Mouse (Mus musculus) midbrain, postnatal 0 days (tissue): ENCODE measurements at regions not wholly inside any gene's neighbourhood (a gene's known extent, or its start where the extent isn't known, plus 50 kb on each side); places are given as distances from the start of the nearest gene placed in this dataset.

Experiments used
- ATAC-seq: fragments of 200-750 bp; cut with Nextera tagmentation; 2 replicates; pipeline ENCODE4 v1.8.0; 2017; ENCODE audit warnings: moderate number of reproducible peaks, mild to moderate bottlenecking, moderate TSS enrichment, moderate library complexity; ENCODE audit not compliant: low FRiP score
- DNase-seq: peaks from one replicate; pipeline ENCODE4 v3.0.0-alpha.2; 2015; ENCODE audit warnings: low spot score
- H3K27ac ChIP-seq: fragments of 300-500 bp; sonication (generic); 2 replicates; pipeline ENCODE4 v1.5.1; 2014; ENCODE audit warnings: low read depth, mild to moderate bottlenecking, low read length, mixed read lengths
- H3K27me3 ChIP-seq: fragments of 300-500 bp; sonication (generic); 2 replicates; pipeline ENCODE4 v1.6.1; 2014; ENCODE audit warnings: low read length, control low read depth, mixed read lengths; ENCODE audit not compliant: insufficient read depth
- H3K36me3 ChIP-seq: fragments of 300-500 bp; sonication (generic); 2 replicates; pipeline ENCODE4 v1.6.1; 2014; ENCODE audit warnings: low read length, control low read depth, mixed read lengths; ENCODE audit not compliant: insufficient read depth
- H3K4me1 ChIP-seq: fragments of 300-500 bp; sonication (generic); 2 replicates; pipeline ENCODE4 v1.6.1; 2014; ENCODE audit warnings: mild to moderate bottlenecking, control low read depth, antibody characterized with exemption, low read length, mixed read lengths; ENCODE audit not compliant: insufficient read depth
- H3K4me2 ChIP-seq: fragments of 300-500 bp; sonication (generic); 2 replicates; pipeline ENCODE4 v1.6.1; 2014; ENCODE audit warnings: low read depth, mild to moderate bottlenecking, low read length, mixed read lengths; ENCODE audit not compliant: poor library complexity, severe bottlenecking
- H3K4me3 ChIP-seq: fragments of 300-500 bp; sonication (generic); 2 replicates; pipeline ENCODE4 v1.5.1; 2014; ENCODE audit warnings: low read depth, mild to moderate bottlenecking, low read length, moderate library complexity
- H3K9ac ChIP-seq: fragments of 300-500 bp; sonication (generic); replicated peaks from 2 replicates; pipeline ENCODE4 v1.6.1; 2014; ENCODE audit warnings: mild to moderate bottlenecking, low read length, moderate library complexity, mixed read lengths; ENCODE audit not compliant: poor library complexity, severe bottlenecking
- H3K9me3 ChIP-seq: fragments of 300-500 bp; sonication (generic); 2 replicates; pipeline ENCODE4 v1.6.1; 2016; ENCODE audit warnings: low read length, control low read depth
- CTCF ChIP-seq: IDR thresholded peaks from 2 replicates; pipeline ENCODE4 v1.5.1; 2016; ENCODE audit warnings: antibody characterized with exemption, mild to moderate bottlenecking
- WGBS: fragments of 180-500 bp; shearing (Covaris S2); extraction: QIAGEN DNeasy Blood & Tissue Kit; methylation state at CpG from one replicate; pipeline ENCODE4 v1.1.7; 2014; 5-methylcytosine and 5-hydroxymethylcytosine counted together

DNA sequence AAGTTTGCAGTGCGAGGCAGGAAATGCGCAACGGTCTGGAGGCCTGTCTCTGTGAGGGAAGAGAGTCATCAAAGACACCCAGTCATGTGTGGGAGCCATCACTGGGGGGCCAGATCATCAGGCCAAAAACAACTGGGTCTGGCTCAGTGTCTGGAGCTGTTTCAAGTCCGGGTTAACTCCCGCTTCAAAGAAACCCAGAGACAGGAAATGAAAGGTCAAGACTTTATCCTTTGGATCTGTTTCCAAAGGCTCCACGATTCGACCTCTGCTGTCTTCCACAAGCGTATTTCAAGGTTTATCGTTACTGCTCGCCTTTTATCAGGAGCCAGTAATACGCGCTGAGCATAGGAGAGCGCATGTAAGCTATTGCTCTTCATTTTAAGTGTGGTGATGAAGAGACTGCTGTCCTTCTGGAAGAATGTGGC lies 325.7 kb downstream of the Adamts20 start:
- DNase-seq, result peak; percentile 2
- H3K4me3 ChIP-seq, result no peak overlapping the region
- no peak for TF ChIP-seq CTCF

DNA sequence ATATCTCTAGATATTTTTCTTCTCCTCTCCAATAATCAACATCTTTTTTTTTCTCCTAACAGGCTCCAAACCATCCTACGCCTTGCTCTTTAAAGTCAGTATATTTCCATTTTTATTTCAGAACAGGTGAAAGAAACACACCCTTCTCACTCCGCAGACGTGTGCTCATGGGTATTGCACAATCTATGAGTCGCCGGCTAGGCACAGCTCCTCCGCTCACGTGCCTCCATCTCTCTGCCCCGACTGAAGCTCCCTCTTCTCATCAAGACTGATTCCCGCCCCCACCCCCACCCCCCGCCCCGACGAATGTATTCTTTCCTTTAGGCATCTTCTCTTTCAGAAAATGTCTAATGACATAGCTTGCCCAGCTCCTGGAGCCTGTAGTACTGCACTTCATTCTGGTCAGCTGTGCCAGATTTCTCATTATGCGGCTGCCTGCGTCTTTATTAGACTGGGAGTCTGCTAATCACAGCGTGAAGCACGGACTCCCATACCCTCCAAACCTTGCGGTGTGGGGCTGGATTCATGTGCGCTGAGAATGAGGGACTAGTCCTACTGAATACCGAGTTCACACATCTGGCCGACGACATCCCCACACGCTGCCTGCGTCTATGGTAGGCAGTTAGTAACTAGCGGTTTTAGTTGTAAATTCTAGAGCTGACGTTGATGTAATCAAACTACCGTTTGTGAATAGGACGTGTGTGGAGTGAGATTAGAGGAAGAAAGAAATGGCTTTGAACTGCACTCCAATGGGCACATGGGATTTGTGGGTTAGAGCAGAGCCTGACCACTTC lies 327.9 kb downstream of the Adamts20 start:
- TF ChIP-seq CTCF, result no peak
- Histone ChIP-seq H3K9ac (no peak overlapping the region), H3K27ac (no peak overlapping the region), H3K4me1 (no peaks in the 10 kb centered on the region), H3K4me3 (peak overlapping the region; percentile 14; the same call in 1 of the 2 replicates), H3K4me2 (peak overlapping the region; percentile 41), H3K36me3 (no peaks in the 10 kb centered on the region), H3K9me3 (no peaks in the 10 kb centered on the region), H3K27me3 (no peaks in the 10 kb centered on the region)
- WGBS, result 51% methylated on average over 27 of the region's 27 CpGs
- no peak for ATAC-seq
- peak; percentile 48 for DNase-seq

More for the DNA sequence above, 325.7 kb downstream of the Adamts20 start:
- Histone ChIP-seq H3K4me2 (no peak overlapping the region), H3K27me3 (no peaks in the 10 kb centered on the region), H3K36me3 (no peaks in the 10 kb centered on the region), H3K27ac (no peak overlapping the region), H3K9ac (no peak overlapping the region), H3K4me1 (no peaks in the 10 kb centered on the region), H3K9me3 (no peaks in the 10 kb centered on the region)
- ATAC-seq, result no peak
- 76% methylated on average over 13 of the region's 13 CpGs for WGBS

DNA sequence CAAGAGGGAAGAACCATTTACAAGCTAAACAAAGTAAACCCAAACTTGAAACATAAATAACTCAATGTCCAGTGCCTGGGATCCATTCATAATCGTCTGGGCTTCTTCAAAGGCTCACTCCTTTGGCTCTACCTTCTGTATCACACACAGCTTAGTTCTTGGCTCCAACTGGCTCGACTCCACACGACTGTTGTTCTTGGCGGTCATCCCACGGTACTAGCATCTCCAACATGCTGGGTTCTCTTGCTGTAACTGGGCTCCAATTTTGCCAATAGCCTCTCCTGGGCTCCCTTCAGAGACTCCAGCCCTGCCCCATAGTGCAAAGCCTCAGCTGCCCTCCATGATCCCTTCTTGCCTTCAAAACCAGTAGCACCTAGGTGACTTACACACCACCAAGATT lies 352.4 kb downstream of the Adamts20 start:
- no peak for TF ChIP-seq CTCF
- no peaks in the 10 kb centered on the region for H3K27me3 ChIP-seq
- H3K9me3 ChIP-seq, result no peaks in the 10 kb centered on the region
- no peak overlapping the region for H3K4me3 ChIP-seq
- peak; percentile 48 for DNase-seq
- H3K27ac ChIP-seq, result no peak overlapping the region
- no peak overlapping the region for H3K4me2 ChIP-seq
- no peak for ATAC-seq
- H3K4me1 ChIP-seq, result no peaks in the 10 kb centered on the region
- no peaks in the 10 kb centered on the region for H3K36me3 ChIP-seq
- H3K9ac ChIP-seq, result no peak overlapping the region
- 75% methylated on average over 5 of the region's 5 CpGs for WGBS

DNA sequence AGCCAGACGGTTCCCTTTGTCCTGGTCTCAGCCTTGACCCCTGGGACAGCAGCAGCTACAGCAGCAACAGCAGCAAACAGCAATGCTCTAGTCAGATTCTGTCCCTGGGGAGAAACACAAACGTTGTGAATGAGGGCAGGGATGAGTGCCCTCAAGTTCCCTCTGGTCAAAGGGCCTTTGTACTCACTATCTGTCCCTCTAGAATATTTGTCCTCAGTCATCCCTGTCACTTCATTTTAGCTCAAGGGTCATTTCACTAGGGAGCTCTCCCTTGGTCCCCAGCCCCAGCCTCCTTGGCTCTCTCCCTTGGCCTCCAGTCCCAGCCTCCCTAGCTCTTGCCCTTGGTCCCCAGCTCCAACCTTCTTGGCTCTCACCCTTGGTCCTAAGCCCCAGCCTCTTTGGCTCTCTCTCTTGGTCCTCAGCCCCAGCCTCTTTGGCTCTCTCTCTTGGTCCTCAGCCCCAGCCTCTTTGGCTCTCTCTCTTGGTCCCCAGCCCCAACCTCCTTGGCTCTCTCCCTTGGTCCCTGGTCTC lies 358.0 kb downstream of the Adamts20 start:
- Histone ChIP-seq H3K9me3 (no peaks in the 10 kb centered on the region), H3K36me3 (no peaks in the 10 kb centered on the region), H3K4me3 (no peak overlapping the region), H3K27ac (no peak overlapping the region), H3K4me2 (no peak overlapping the region), H3K27me3 (no peaks in the 10 kb centered on the region), H3K9ac (no peak overlapping the region), H3K4me1 (no peaks in the 10 kb centered on the region)
- no peak for TF ChIP-seq CTCF
- ATAC-seq (no peak), DNase-seq (no peak)
- 40% methylated on average over 2 of the region's 2 CpGs for WGBS

DNA sequence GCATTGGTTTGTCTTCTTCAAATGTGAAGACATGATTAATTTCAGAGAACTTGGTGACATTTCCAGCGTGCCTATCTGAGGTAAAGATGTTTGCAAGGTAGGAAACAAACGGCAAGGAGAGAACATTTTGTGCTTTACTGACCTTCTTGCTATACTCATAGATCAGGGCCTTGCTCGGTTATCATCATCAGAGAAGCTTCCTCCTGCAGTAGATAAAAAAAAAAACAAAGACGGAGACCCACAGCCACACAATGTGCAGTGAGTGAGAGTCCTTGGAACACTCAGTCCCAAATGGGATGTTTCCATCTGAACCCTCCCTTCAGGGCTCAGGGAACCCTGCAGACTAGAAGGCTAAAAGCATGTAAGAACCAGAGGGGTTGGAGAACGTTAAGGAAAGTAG lies 374.6 kb downstream of the Adamts20 start:
- no peak overlapping the region for H3K4me3 ChIP-seq
- TF ChIP-seq CTCF, result no peak
- DNase-seq, result no peak
- H3K9me3 ChIP-seq, result no peaks in the 10 kb centered on the region
- H3K4me1 ChIP-seq, result no peaks in the 10 kb centered on the region
- H3K27me3 ChIP-seq, result no peaks in the 10 kb centered on the region
- no peak overlapping the region for H3K27ac ChIP-seq
- no peak overlapping the region for H3K9ac ChIP-seq
- no peak for ATAC-seq
- 85% methylated on average over 5 of the region's 5 CpGs for WGBS
- H3K4me2 ChIP-seq, result no peak overlapping the region
- no peaks in the 10 kb centered on the region for H3K36me3 ChIP-seq

DNA sequence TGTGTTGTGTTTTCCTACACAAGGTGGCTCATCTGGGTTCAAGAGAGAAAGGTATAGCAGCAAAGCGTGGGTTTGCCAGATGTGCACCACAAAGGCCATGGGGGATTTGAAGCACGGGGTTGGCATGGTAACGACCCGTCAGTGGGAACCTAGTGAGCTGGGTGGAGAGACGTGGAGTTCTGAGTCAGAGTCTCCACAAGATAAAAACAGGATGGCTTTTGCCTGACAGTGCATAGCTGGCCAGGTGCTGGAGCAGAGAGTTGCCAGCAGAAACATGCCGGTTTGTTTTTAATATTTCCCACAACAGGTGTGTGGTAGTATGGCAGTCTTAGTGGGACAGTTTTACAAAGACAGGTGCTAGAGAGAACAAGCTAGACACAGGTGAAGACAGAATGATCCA lies 375.4 kb downstream of the Adamts20 start:
- ATAC-seq (no peak), DNase-seq (no peak)
- no peak overlapping the region for H3K4me3 ChIP-seq
- H3K9ac ChIP-seq, result no peak overlapping the region
- 52% methylated on average over 6 of the region's 6 CpGs for WGBS
- no peaks in the 10 kb centered on the region for H3K4me1 ChIP-seq
- no peak overlapping the region for H3K27ac ChIP-seq
- TF ChIP-seq CTCF, result no peak
- no peaks in the 10 kb centered on the region for H3K9me3 ChIP-seq
- no peaks in the 10 kb centered on the region for H3K27me3 ChIP-seq
- H3K36me3 ChIP-seq, result no peaks in the 10 kb centered on the region
- H3K4me2 ChIP-seq, result no peak overlapping the region
